Mouse (Mus musculus) neural tube, embryonic 10.5 days (tissue): ENCODE data around the gene Rnf20.
A peak's percentile ranks its signal among the peaks of the same experiment; 100 is the strongest.
"Not testable (repeated sequence)": the region's sequence is repeated elsewhere in the genome, so short reads cannot be mapped to it uniquely, and the experiment has no call there.

ENCODE experiments used
- DNase-seq: peaks from one replicate; pipeline ENCODE4 v3.0.0-alpha.2; 2017; ENCODE audit warnings: low spot score; ENCODE audit errors: extremely low spot score

Gene Rnf20

GRCm38 (mm10) chr4:49631319-49632138, at the start of gene Rnf20:
Gene Rnf20 (plus strand): TSS chr4:49632006.
- peak; percentile 95 for DNase-seq

GRCm38 (mm10) chr4:49583965-49584831, 47.6 kb upstream of the Rnf20 start:
- no peak for DNase-seq

GRCm38 (mm10) chr4:49585524-49586101, 46.2 kb upstream of the Rnf20 start:
- DNase-seq: no peak

GRCm38 (mm10) chr4:49586811-49587210, 45.0 kb upstream of the Rnf20 start:
- DNase-seq: no peak

GRCm38 (mm10) chr4:49590152-49590551, 41.7 kb upstream of the Rnf20 start:
- DNase-seq: no peak

- DNase-seq: no peak
These were observed 35.0 kb upstream of the Rnf20 start for GRCm38 (mm10) chr4:49596846-49597182.

GRCm38 (mm10) chr4:49597183-49598100, 34.4 kb upstream of the Rnf20 start, which contains the start of gene Tmem246:
Gene Tmem246 (minus strand): TSS chr4:49597876.
- peak; percentile 81 for DNase-seq

- DNase-seq: no peak
These were observed 28.6 kb upstream of the Rnf20 start for GRCm38 (mm10) chr4:49603161-49603560.

GRCm38 (mm10) chr4:49604016-49604546, 27.7 kb upstream of the Rnf20 start:
- DNase-seq: no peak

- no peak for DNase-seq
These were observed 27.2 kb upstream of the Rnf20 start for GRCm38 (mm10) chr4:49604616-49605015.

- no peak for DNase-seq
These were observed 26.3 kb upstream of the Rnf20 start for GRCm38 (mm10) chr4:49605459-49605858.

- DNase-seq: no peak
These were observed 14.9 kb upstream of the Rnf20 start for GRCm38 (mm10) chr4:49616924-49617323.

GRCm38 (mm10) chr4:49619861-49620260, 11.9 kb upstream of the Rnf20 start:
- DNase-seq: not testable (repeated sequence)

- DNase-seq: no peak
These were observed 9.5 kb upstream of the Rnf20 start for GRCm38 (mm10) chr4:49622272-49622671.

- DNase-seq: no peak
These were observed 7.9 kb upstream of the Rnf20 start for GRCm38 (mm10) chr4:49623916-49624315.

- not testable (repeated sequence) for DNase-seq
These were observed 6.8 kb upstream of the Rnf20 start for GRCm38 (mm10) chr4:49624969-49625368.

- DNase-seq: peak; percentile 53
These were observed 4.8 kb upstream of the Rnf20 start for GRCm38 (mm10) chr4:49626973-49627372.

- no peak for DNase-seq
These were observed 2.9 kb upstream of the Rnf20 start for GRCm38 (mm10) chr4:49628941-49629340.

- no peak for DNase-seq
These were observed 304 bp downstream of the Rnf20 start for GRCm38 (mm10) chr4:49632139-49632481.

- no peak for DNase-seq
These were observed 6.0 kb downstream of the Rnf20 start for GRCm38 (mm10) chr4:49637821-49638220.

GRCm38 (mm10) chr4:49639913-49640312, 8.1 kb downstream of the Rnf20 start:
- DNase-seq: no peak
